29 mouse cellular contexts compared by ENCODE assay signal in genomic region chr6:60741427-60742071, GRCm38 (mm10).
A peak's percentile ranks its signal among the peaks of the same experiment; 100 is the strongest.
DNase-seq lines count a peak whose midpoint lies in the region; ATAC-seq and TF ChIP-seq lines count a peak whose summit lies in the region.
"Had no signal": no experiment of that assay in that cellular context is flagged by ENCODE, and none has a peak within 500 bp of the region (broad histone marks: within the 10 kb centered on the region; RNA-seq: fewer than 3 reads in every experiment).

No protein-coding gene starts in this region.

- H3K36me3 ChIP-seq in forebrain, embryonic 11.5 days (ENCODE audit: control insufficient read depth, insufficient read depth, low read length), result no peaks in the 10 kb centered on the region
- no peaks in the 10 kb centered on the region for H3K36me3 ChIP-seq in forebrain, postnatal 0 days (ENCODE audit: insufficient read depth)
- H3K36me3 ChIP-seq in hindbrain, postnatal 0 days (ENCODE audit: insufficient read depth, low read length), result no peaks in the 10 kb centered on the region
- H3K36me3 ChIP-seq in hindbrain, embryonic 12.5 days, result no peaks in the 10 kb centered on the region
- H3K36me3 ChIP-seq in midbrain, embryonic 16.5 days (ENCODE audit: control insufficient read depth, insufficient read depth, low read length), result no peaks in the 10 kb centered on the region
- H3K36me3 ChIP-seq: embryonic facial prominence, embryonic 13.5 days; heart, embryonic 10.5 days; heart, embryonic 15.5 days; kidney, embryonic 15.5 days had no signal

- no peak overlapping the region for H3K4me3 ChIP-seq in forebrain, embryonic 11.5 days (ENCODE audit: low read depth, low read length)
- no peak overlapping the region for H3K4me3 ChIP-seq in forebrain, postnatal 0 days (ENCODE audit: low read depth, low read length)
- H3K4me3 ChIP-seq in hindbrain, postnatal 0 days (ENCODE audit: low read length), result no peak overlapping the region
- no peak overlapping the region for H3K4me3 ChIP-seq in hindbrain, embryonic 12.5 days
- H3K4me3 ChIP-seq in midbrain, embryonic 16.5 days (ENCODE audit: low read depth, low read length), result no peak overlapping the region
- H3K4me3 ChIP-seq: embryonic facial prominence, embryonic 13.5 days; erythroblast, embryonic 14.5 days; forebrain, embryonic 13.5 days; heart, embryonic 10.5 days; heart, embryonic 15.5 days; kidney, embryonic 15.5 days; layer of hippocampus, adult 2 months; liver, embryonic 12.5 days had no signal

- no peak for DNase-seq in forebrain, embryonic 11.5 days (ENCODE audit: low spot score)
- DNase-seq in forebrain, postnatal 0 days, result no peak
- peak; percentile 62 for DNase-seq in hindbrain, postnatal 0 days (ENCODE audit: low spot score)
- DNase-seq in retina, postnatal 7 days (ENCODE audit: low read depth, low spot score), result peak; percentile 89
- no peak for DNase-seq in layer of hippocampus, postnatal 10 days (ENCODE audit: low spot score in 2 of 2)
- DNase-seq: adrenal gland, postnatal 10 days; cerebellum, adult 11 months; cerebellum, adult 9-11 months; embryo, embryonic 11 days; gastrocnemius, postnatal 25 days; heart, adult 11 months; kidney, postnatal 36 days; left cerebral cortex, postnatal 4 days; liver, postnatal 0 days; lung, postnatal 36 days; thymus, postnatal 4 days had no signal

- H3K27ac ChIP-seq in forebrain, embryonic 11.5 days (ENCODE audit: low read depth, low read length), result no peak overlapping the region
- no peak overlapping the region for H3K27ac ChIP-seq in forebrain, postnatal 0 days (ENCODE audit: low read depth, low read length)
- no peak overlapping the region for H3K27ac ChIP-seq in hindbrain, postnatal 0 days
- no peak overlapping the region for H3K27ac ChIP-seq in hindbrain, embryonic 12.5 days
- no peak overlapping the region for H3K27ac ChIP-seq in midbrain, embryonic 16.5 days (ENCODE audit: low read length)
- H3K27ac ChIP-seq: embryonic facial prominence, embryonic 13.5 days; forebrain, embryonic 13.5 days; heart, embryonic 10.5 days; heart, embryonic 15.5 days; kidney, embryonic 15.5 days; layer of hippocampus, adult 2 months; liver, embryonic 12.5 days had no signal

- no peaks in the 10 kb centered on the region for H3K27me3 ChIP-seq in forebrain, embryonic 11.5 days (ENCODE audit: control insufficient read depth, insufficient read depth, low read length)
- H3K27me3 ChIP-seq in forebrain, postnatal 0 days (ENCODE audit: insufficient read depth, low read length), result no peaks in the 10 kb centered on the region
- H3K27me3 ChIP-seq in hindbrain, postnatal 0 days (ENCODE audit: insufficient read depth, low read length), result no peaks in the 10 kb centered on the region
- H3K27me3 ChIP-seq in hindbrain, embryonic 12.5 days, result no peaks in the 10 kb centered on the region
- H3K27me3 ChIP-seq in midbrain, embryonic 16.5 days (ENCODE audit: control insufficient read depth, insufficient read depth, low read depth, low read length), result no peaks in the 10 kb centered on the region
- H3K27me3 ChIP-seq: embryonic facial prominence, embryonic 13.5 days; forebrain, embryonic 13.5 days; heart, embryonic 15.5 days; kidney, embryonic 15.5 days; liver, embryonic 12.5 days had no signal

- no peaks in the 10 kb centered on the region for H3K4me1 ChIP-seq in forebrain, embryonic 11.5 days (replicated peaks; ENCODE audit: control insufficient read depth, insufficient read depth, low read length)
- H3K4me1 ChIP-seq in forebrain, postnatal 0 days (ENCODE audit: insufficient read depth), result no peaks in the 10 kb centered on the region
- no peaks in the 10 kb centered on the region for H3K4me1 ChIP-seq in hindbrain, postnatal 0 days (ENCODE audit: insufficient read depth, low read length)
- H3K4me1 ChIP-seq in hindbrain, embryonic 12.5 days, result no peaks in the 10 kb centered on the region
- H3K4me1 ChIP-seq in midbrain, embryonic 16.5 days (ENCODE audit: control insufficient read depth, insufficient read depth, low read length), result no peaks in the 10 kb centered on the region
- H3K4me1 ChIP-seq: embryonic facial prominence, embryonic 13.5 days; heart, embryonic 10.5 days; heart, embryonic 15.5 days; kidney, embryonic 15.5 days; liver, embryonic 12.5 days had no signal

- TF ChIP-seq CTCF in forebrain, postnatal 0 days (IDR thresholded peaks at IDR 0.05; ENCODE audit: low read depth), result no peak
- TF ChIP-seq CTCF in hindbrain, postnatal 0 days (IDR thresholded peaks at IDR 0.05; ENCODE audit: low read depth), result no peak

- WGBS in forebrain, embryonic 11.5 days, result 32% methylated on average over 2 of the region's 2 CpGs
- 29% methylated on average over 2 of the region's 2 CpGs for WGBS in forebrain, postnatal 0 days
- 63% methylated on average over 2 of the region's 2 CpGs for WGBS in hindbrain, postnatal 0 days
- 86% methylated on average over 2 of the region's 2 CpGs for WGBS in hindbrain, embryonic 12.5 days
- 15% methylated on average over 2 of the region's 2 CpGs for WGBS in midbrain, embryonic 16.5 days

- H3K9ac ChIP-seq in forebrain, embryonic 11.5 days (ENCODE audit: low read length), result no peak overlapping the region
- no peak overlapping the region for H3K9ac ChIP-seq in forebrain, postnatal 0 days
- no peak overlapping the region for H3K9ac ChIP-seq in hindbrain, postnatal 0 days (replicated peaks; ENCODE audit: low read length)
- no peak overlapping the region for H3K9ac ChIP-seq in hindbrain, embryonic 12.5 days
- H3K9ac ChIP-seq in midbrain, embryonic 16.5 days (ENCODE audit: low read depth, low read length), result no peak overlapping the region
- H3K9ac ChIP-seq: embryonic facial prominence, embryonic 13.5 days; forebrain, embryonic 13.5 days; heart, embryonic 15.5 days; kidney, embryonic 15.5 days; liver, embryonic 12.5 days; liver, postnatal 0 days had no signal

- ATAC-seq in forebrain, embryonic 11.5 days (replicated peaks; ENCODE audit: low FRiP score), result 0 out of 2 replicates have a peak, but pooled peaks have one; percentile 56
- no peak for ATAC-seq in forebrain, postnatal 0 days
- ATAC-seq in hindbrain, postnatal 0 days, result peak; percentile 72
- ATAC-seq in hindbrain, embryonic 12.5 days (ENCODE audit: low FRiP score), result no peak
- ATAC-seq in midbrain, embryonic 16.5 days, result 0 out of 2 replicates have a peak, but pooled peaks have one; percentile 58
- ATAC-seq in activated CD4-positive, CD25-positive, alpha-beta regulatory T cell, adult 4 months, result no peak
- ATAC-seq: forebrain, embryonic 13.5 days; intestine, postnatal 0 days; liver, embryonic 12.5 days; liver, postnatal 0 days had no signal

- no peak overlapping the region for H3K4me2 ChIP-seq in forebrain, embryonic 11.5 days (ENCODE audit: low read depth, low read length, severe bottlenecking)
- no peak overlapping the region for H3K4me2 ChIP-seq in forebrain, postnatal 0 days (ENCODE audit: low read depth)
- H3K4me2 ChIP-seq in hindbrain, postnatal 0 days (ENCODE audit: low read depth, low read length), result no peak overlapping the region
- H3K4me2 ChIP-seq in hindbrain, embryonic 12.5 days (replicated peaks), result no peak overlapping the region
- no peak overlapping the region for H3K4me2 ChIP-seq in midbrain, embryonic 16.5 days (ENCODE audit: low read length)
- H3K4me2 ChIP-seq: embryonic facial prominence, embryonic 13.5 days; forebrain, embryonic 13.5 days; heart, embryonic 15.5 days; kidney, embryonic 15.5 days; liver, embryonic 12.5 days had no signal

- H3K9me3 ChIP-seq in forebrain, embryonic 11.5 days (ENCODE audit: control insufficient read depth, low read length), result no peaks in the 10 kb centered on the region
- H3K9me3 ChIP-seq in forebrain, postnatal 0 days (ENCODE audit: low read length), result no peaks in the 10 kb centered on the region
- H3K9me3 ChIP-seq in hindbrain, postnatal 0 days (ENCODE audit: low read length), result no peaks in the 10 kb centered on the region
- no peaks in the 10 kb centered on the region for H3K9me3 ChIP-seq in hindbrain, embryonic 12.5 days (replicated peaks)
- no peaks in the 10 kb centered on the region for H3K9me3 ChIP-seq in midbrain, embryonic 16.5 days (replicated peaks; ENCODE audit: control insufficient read depth, low read length, poor library complexity, severe bottlenecking)
- H3K9me3 ChIP-seq: embryonic facial prominence, embryonic 13.5 days; forebrain, embryonic 13.5 days; G1E; heart, embryonic 10.5 days; heart, embryonic 15.5 days; kidney, embryonic 15.5 days; liver, embryonic 12.5 days had no signal

Comparison
In these comparisons a context has a peak if more than half of its experiments do, and no peak if none do; other contexts are left out.
1. ATAC-seq: peak in forebrain, embryonic 11.5 days (single experiment), hindbrain, postnatal 0 days (single experiment) and midbrain, embryonic 16.5 days (single experiment); none in forebrain, postnatal 0 days (single experiment), hindbrain, embryonic 12.5 days (single experiment) and activated CD4-positive, CD25-positive, alpha-beta regulatory T cell, adult 4 months (single experiment).
2. DNase-seq: peak in hindbrain, postnatal 0 days (single experiment) and retina, postnatal 7 days (single experiment); none in forebrain, embryonic 11.5 days (single experiment), forebrain, postnatal 0 days (single experiment) and layer of hippocampus, postnatal 10 days (0 of 2).